17 mouse cellular contexts compared by ENCODE assay signal in genomic region chr1:182497736-182498135, GRCm38 (mm10). TPM values are rescaled to one million over a fixed set of nuclear protein-coding genes. Genes with fewer than 3 reads are reported as not detected.
DNase-seq lines count a peak whose midpoint lies in the region; ATAC-seq and TF ChIP-seq lines count a peak whose summit lies in the region.
"Had no signal": no experiment of that assay in that cellular context is flagged by ENCODE, and none has a peak within 500 bp of the region (broad histone marks: within the 10 kb centered on the region; RNA-seq: fewer than 3 reads in every experiment).

No protein-coding gene starts in this region.

- no peak overlapping the region for H3K4me3 ChIP-seq in kidney, adult 2 months (ENCODE audit: insufficient read depth, low read depth, low read length)
- H3K4me3 ChIP-seq in lung, postnatal 0 days (ENCODE audit: low read depth, low read length) = no peak overlapping the region
- no peak overlapping the region for H3K4me3 ChIP-seq in heart, postnatal 0 days (ENCODE audit: low read depth, low read length)
- no peak overlapping the region for H3K4me3 ChIP-seq in forebrain, postnatal 0 days (ENCODE audit: low read depth, low read length)
- H3K4me3 ChIP-seq: forebrain, embryonic 13.5 days; hindbrain, embryonic 15.5 days; limb, embryonic 15.5 days; lung, embryonic 15.5 days had no signal

- ATAC-seq in lung, postnatal 0 days = no peak
- no peak for ATAC-seq in heart, postnatal 0 days (ENCODE audit: insufficient read depth, low read depth)
- no peak for ATAC-seq in forebrain, postnatal 0 days
- ATAC-seq: forebrain, embryonic 13.5 days had no signal

- H3K27ac ChIP-seq in kidney, adult 2 months (ENCODE audit: insufficient read depth, low read depth, low read length) = peak overlapping the region; percentile 64
- H3K27ac ChIP-seq in lung, postnatal 0 days (ENCODE audit: low read length) = peak overlapping the region; percentile 76; the same call in 1 of the 2 replicates
- peak overlapping the region; percentile 61 for H3K27ac ChIP-seq in heart, postnatal 0 days (ENCODE audit: low read depth)
- no peak overlapping the region for H3K27ac ChIP-seq in forebrain, postnatal 0 days (ENCODE audit: low read depth, low read length)
- H3K27ac ChIP-seq: forebrain, embryonic 13.5 days; hindbrain, embryonic 15.5 days; limb, embryonic 15.5 days had no signal

- 39% methylated on average over 4 of the region's 4 CpGs for WGBS in kidney, adult 2 months
- WGBS in lung, postnatal 0 days = 51% methylated on average over 4 of the region's 4 CpGs
- WGBS in heart, postnatal 0 days = 15% methylated on average over 4 of the region's 4 CpGs
- WGBS in forebrain, postnatal 0 days = 59% methylated on average over 4 of the region's 4 CpGs

- no peak overlapping the region for H3K9ac ChIP-seq in lung, postnatal 0 days (replicated peaks; ENCODE audit: low read depth)
- no peak overlapping the region for H3K9ac ChIP-seq in heart, postnatal 0 days (replicated peaks; ENCODE audit: low read depth, low read length)
- H3K9ac ChIP-seq in forebrain, postnatal 0 days = no peak overlapping the region
- H3K9ac ChIP-seq: forebrain, embryonic 13.5 days; hindbrain, embryonic 15.5 days; limb, embryonic 15.5 days; lung, embryonic 15.5 days had no signal

- no peak for TF ChIP-seq POLR2A in kidney, adult 2 months (IDR thresholded peaks at IDR 0.05; ENCODE audit: low read depth, low read length)

- peaks cover 46% of the 10 kb centered on the region for H3K4me1 ChIP-seq in kidney, adult 2 months (ENCODE audit: control insufficient read depth, insufficient read depth, low read length)
- peaks cover 22% of the 10 kb centered on the region for H3K4me1 ChIP-seq in lung, postnatal 0 days (ENCODE audit: insufficient read depth, low read depth, low read length)
- peaks cover 65% of the 10 kb centered on the region for H3K4me1 ChIP-seq in heart, postnatal 0 days (ENCODE audit: control insufficient read depth, insufficient read depth)
- no peaks in the 10 kb centered on the region for H3K4me1 ChIP-seq in forebrain, postnatal 0 days (ENCODE audit: insufficient read depth)

- H3K27me3 ChIP-seq in kidney, adult 2 months (replicated peaks; ENCODE audit: control insufficient read depth, insufficient read depth, low read length) = no peaks in the 10 kb centered on the region
- H3K27me3 ChIP-seq in lung, postnatal 0 days (replicated peaks; ENCODE audit: insufficient read depth, low read length) = no peaks in the 10 kb centered on the region
- H3K27me3 ChIP-seq in heart, postnatal 0 days (ENCODE audit: control insufficient read depth, insufficient read depth, low read length) = no peaks in the 10 kb centered on the region
- H3K27me3 ChIP-seq in forebrain, postnatal 0 days (ENCODE audit: insufficient read depth, low read length) = no peaks in the 10 kb centered on the region
- H3K27me3 ChIP-seq: forebrain, embryonic 13.5 days; hindbrain, embryonic 15.5 days; limb, embryonic 15.5 days; lung, embryonic 15.5 days; megakaryocyte, embryonic 14.5 days had no signal

- H3K36me3 ChIP-seq in kidney, adult 2 months (ENCODE audit: control insufficient read depth, insufficient read depth, low read length) = no peaks in the 10 kb centered on the region
- H3K36me3 ChIP-seq in lung, postnatal 0 days (ENCODE audit: insufficient read depth, low read length) = no peaks in the 10 kb centered on the region
- H3K36me3 ChIP-seq in heart, postnatal 0 days (replicated peaks; ENCODE audit: control insufficient read depth, insufficient read depth, low read length) = peaks cover 4% of the 10 kb centered on the region; the same call in 1 of the 2 replicates
- H3K36me3 ChIP-seq in forebrain, postnatal 0 days (ENCODE audit: insufficient read depth) = no peaks in the 10 kb centered on the region
- H3K36me3 ChIP-seq: hindbrain, embryonic 15.5 days had no signal

- no peak for TF ChIP-seq CTCF in kidney, adult 2 months (conservative IDR thresholded peaks at IDR 0.05; ENCODE audit: insufficient read depth, insufficient read length, low read depth, low read length)
- TF ChIP-seq CTCF in lung, postnatal 0 days (IDR thresholded peaks at IDR 0.05) = no peak
- no peak for TF ChIP-seq CTCF in heart, postnatal 0 days (IDR thresholded peaks at IDR 0.05; ENCODE audit: low read depth)
- TF ChIP-seq CTCF in forebrain, postnatal 0 days (IDR thresholded peaks at IDR 0.05; ENCODE audit: low read depth) = no peak

- no peak overlapping the region for H3K4me2 ChIP-seq in lung, postnatal 0 days (replicated peaks; ENCODE audit: low read depth, low read length)
- H3K4me2 ChIP-seq in heart, postnatal 0 days (ENCODE audit: low read depth, low read length) = no peak overlapping the region
- H3K4me2 ChIP-seq in forebrain, postnatal 0 days (ENCODE audit: low read depth) = no peak overlapping the region
- H3K4me2 ChIP-seq: forebrain, embryonic 13.5 days; hindbrain, embryonic 15.5 days; limb, embryonic 15.5 days; lung, embryonic 15.5 days had no signal

- peak; percentile 72 for DNase-seq in kidney, adult 2 months
- no peak for DNase-seq in kidney, adult 18-20 months
- no peak for DNase-seq in lung, postnatal 0 days (ENCODE audit: low spot score)
- no peak for DNase-seq in lung, postnatal 36 days
- DNase-seq in heart, postnatal 0 days (ENCODE audit: low spot score) = no peak
- peak; percentile 59 to 73 for DNase-seq in kidney, postnatal 25 days
- DNase-seq in forebrain, postnatal 0 days = no peak
- DNase-seq: adrenal gland, postnatal 25 days; cerebellum, adult 18-20 months; cerebellum, postnatal 36 days; layer of hippocampus, postnatal 36 days; thymus, postnatal 4 days had no signal

- no peaks in the 10 kb centered on the region for H3K9me3 ChIP-seq in lung, postnatal 0 days (ENCODE audit: low read length)
- H3K9me3 ChIP-seq in heart, postnatal 0 days (replicated peaks; ENCODE audit: control insufficient read depth, low read length) = no peaks in the 10 kb centered on the region
- no peaks in the 10 kb centered on the region for H3K9me3 ChIP-seq in forebrain, postnatal 0 days (ENCODE audit: low read length)
- H3K9me3 ChIP-seq: forebrain, embryonic 13.5 days; hindbrain, embryonic 15.5 days; limb, embryonic 15.5 days; lung, embryonic 15.5 days; megakaryocyte, embryonic 14.5 days had no signal

- no peak for TF ChIP-seq EP300 in lung, postnatal 0 days (IDR thresholded peaks at IDR 0.05)
- no peak for TF ChIP-seq EP300 in heart, postnatal 0 days (IDR thresholded peaks at IDR 0.05; ENCODE audit: low read depth)

RNA-seq across cellular contexts. Expression of gene Capn2, which starts 19.7 kb away (rescaled TPM):
- 31.7 and 33.0 TPM in 2 replicates for polyA plus RNA-seq in kidney, adult 2 months (2012; rRNA removed)
- polyA plus RNA-seq in lung, postnatal 0 days (2015; fragmentation: Nextera tagmentation; extraction: Ambion mirVana) = 135 and 149 TPM in 2 replicates
- total RNA-seq in heart, postnatal 0 days (2014; rRNA removed; ENCODE audit: low replicate concordance) = 71.2 and 85.4 TPM in 2 replicates
- polyA plus RNA-seq in heart, postnatal 0 days (2015; fragmentation: Nextera tagmentation; extraction: Ambion mirVana) = 56.8 and 62.6 TPM in 2 replicates
- 73.6 and 76.3 TPM in 2 replicates for total RNA-seq in forebrain, postnatal 0 days (2014; rRNA removed)
- polyA plus RNA-seq in forebrain, postnatal 0 days (2015; fragmentation: Nextera tagmentation; extraction: Ambion mirVana) = 52.2 and 67.5 TPM in 2 replicates

Comparison
In these comparisons a context has a peak if more than half of its experiments do, and no peak if none do; other contexts are left out.
1. DNase-seq: peak in kidney, adult 2 months (single experiment) and kidney, postnatal 25 days (2 of 2); none in kidney, adult 18-20 months (single experiment), lung, postnatal 0 days (single experiment), lung, postnatal 36 days (single experiment), heart, postnatal 0 days (single experiment) and forebrain, postnatal 0 days (single experiment).